ENCODE assay signal across 15 mouse cellular contexts in the genomic region with DNA sequence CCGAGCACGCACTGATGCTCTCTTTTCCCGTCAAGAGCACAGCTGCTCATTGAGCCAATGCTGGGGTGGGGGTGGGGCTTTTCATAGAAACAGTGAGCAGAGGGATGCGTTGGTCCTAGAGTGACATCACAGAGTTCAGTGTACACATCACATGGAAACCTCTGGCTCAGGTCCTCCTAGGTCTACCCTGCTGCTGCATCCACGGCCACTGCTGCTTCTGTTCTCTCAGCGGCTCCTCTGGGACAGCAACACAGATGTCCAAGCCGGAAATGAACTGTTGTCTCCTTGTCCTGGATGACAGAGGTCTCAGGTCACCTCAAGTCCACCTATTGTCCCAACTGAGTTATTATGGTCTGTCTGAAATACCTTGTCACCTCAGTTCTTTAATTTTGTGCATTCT.
"Had no signal": no experiment of that assay in that cellular context is flagged by ENCODE, and none has a peak within 500 bp of the region (broad histone marks: within the 10 kb centered on the region; RNA-seq: fewer than 3 reads in every experiment).

No protein-coding gene starts in this region.

- H3K27me3 ChIP-seq: limb, embryonic 12.5 days; liver, embryonic 13.5 days; lung, embryonic 15.5 days; megakaryocyte, embryonic 14.5 days; neural tube, embryonic 12.5 days had no signal

- ATAC-seq: liver, postnatal 0 days had no signal

- H3K4me3 ChIP-seq: layer of hippocampus, adult 2 months; limb, embryonic 12.5 days; liver, embryonic 13.5 days; lung, embryonic 15.5 days; megakaryocyte, embryonic 14.5 days; neural tube, embryonic 12.5 days had no signal

- H3K4me1 ChIP-seq: limb, embryonic 12.5 days; lung, embryonic 15.5 days; neural tube, embryonic 12.5 days had no signal

- H3K9me3 ChIP-seq: limb, embryonic 12.5 days; liver, embryonic 13.5 days; lung, embryonic 15.5 days; megakaryocyte, embryonic 14.5 days; neural tube, embryonic 12.5 days had no signal

- H3K4me2 ChIP-seq: limb, embryonic 12.5 days; liver, embryonic 13.5 days; lung, embryonic 15.5 days; neural tube, embryonic 12.5 days had no signal

- DNase-seq: kidney, postnatal 4 days; liver; liver, embryonic 13.5 days; liver, postnatal 0 days; lung, postnatal 14 days; midbrain, embryonic 14.5 days; right cerebral cortex, adult 18-20 months; thymus, postnatal 4 days had no signal

- H3K27ac ChIP-seq: layer of hippocampus, adult 2 months; limb, embryonic 12.5 days; liver, embryonic 13.5 days; lung, embryonic 15.5 days; macrophage; neural tube, embryonic 12.5 days; stomach, postnatal 0 days had no signal

- H3K9ac ChIP-seq: limb, embryonic 12.5 days; liver, embryonic 13.5 days; liver, postnatal 0 days; lung, embryonic 15.5 days; neural tube, embryonic 12.5 days had no signal
